Mouse (Mus musculus) mouse trophoblast stem cell (cell line): ENCODE results near the gene Prdm1.

Experiments
- in situ Hi-C, 2 experiments: fragments of 300-500 bp; cut with MseI, MboI; formaldehyde crosslinking; loops; 2 replicates in 1 of 2; 3 replicates in 1 of 2; pipeline ENCODE4 v1.15.1; 2025

Prdm1 gene

DNA sequence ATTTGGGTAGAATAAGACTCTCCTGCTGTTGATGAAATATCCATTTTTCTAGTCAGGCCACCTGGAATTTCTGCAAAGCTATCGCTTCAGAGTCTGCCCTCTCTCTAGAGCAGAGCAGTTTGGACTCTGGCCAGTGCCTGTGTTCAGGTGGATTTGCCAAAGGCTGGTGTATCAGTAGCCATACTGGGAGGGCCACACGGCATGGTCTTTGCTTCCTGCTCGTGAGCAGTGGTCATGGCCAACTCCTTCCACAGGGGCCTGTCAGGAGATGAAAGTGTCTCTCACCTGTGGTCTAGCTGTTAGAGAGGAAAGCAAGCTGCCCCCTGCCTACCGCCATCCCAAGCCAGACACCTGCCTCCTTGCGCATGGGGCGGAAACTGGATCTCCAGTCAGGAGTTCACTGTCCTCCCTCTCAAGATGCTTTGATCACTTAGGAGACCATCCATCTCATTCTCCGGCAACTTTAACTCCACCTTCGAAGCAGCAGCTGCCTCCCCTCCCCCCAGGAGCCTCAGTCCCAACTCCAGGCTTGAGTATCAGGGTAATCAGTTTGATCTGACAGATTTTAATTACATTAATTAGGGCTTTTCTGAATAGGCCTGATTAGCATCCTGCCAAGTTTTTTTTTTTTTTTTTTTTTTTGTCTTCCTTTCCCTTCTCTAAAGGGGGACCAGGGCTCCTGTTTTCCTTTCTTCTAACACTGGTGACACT is 35.3 kb downstream of the Prdm1 start:
- in situ Hi-C loops, result no loop called here

DNA sequence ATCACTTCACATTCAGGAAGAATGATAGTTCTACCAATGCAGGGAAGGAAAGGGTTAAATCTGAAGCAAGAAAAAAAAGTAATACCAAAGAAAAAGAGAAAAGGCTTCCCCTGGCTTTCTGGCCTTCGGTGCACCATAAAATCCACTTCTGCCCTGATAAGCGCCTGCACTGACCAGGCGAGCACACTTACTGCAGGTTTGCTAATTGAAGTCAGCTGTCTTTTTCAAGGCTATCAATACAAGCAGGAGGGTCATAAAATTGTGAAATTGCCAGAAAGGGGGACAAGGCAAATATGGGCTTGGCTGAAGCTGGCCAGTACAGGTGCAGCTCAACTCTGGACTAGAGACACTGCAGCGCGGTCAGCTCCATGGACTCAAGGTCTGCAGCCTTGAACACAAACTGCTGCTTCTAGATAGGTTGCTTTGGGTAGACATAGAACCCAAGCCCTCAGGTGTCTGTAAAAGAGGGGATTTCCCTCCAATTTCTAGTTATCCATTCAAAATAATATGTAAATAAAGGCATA is 37.3 kb downstream of the Prdm1 start:
- in situ Hi-C loops, result no loop called here

DNA sequence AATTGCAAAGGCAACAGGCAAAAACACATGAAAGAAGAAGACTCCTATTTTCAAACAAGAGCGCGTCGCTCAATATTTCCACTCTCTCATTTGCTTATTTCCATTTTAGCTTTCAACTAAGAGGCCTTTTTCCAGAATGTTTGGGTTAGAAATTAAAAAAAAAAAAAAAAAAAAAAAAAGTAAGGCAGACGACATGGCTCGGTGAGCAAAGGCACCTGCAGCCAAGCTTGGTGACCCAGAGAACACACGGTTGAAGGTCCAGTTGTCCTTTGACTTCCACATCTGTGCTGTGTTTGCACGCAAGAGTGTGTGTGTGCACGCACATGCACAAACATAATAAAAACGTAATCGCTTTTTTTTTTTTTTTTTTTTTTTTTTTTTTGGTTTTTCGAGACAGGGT is 41.2 kb downstream of the Prdm1 start:
- in situ Hi-C loops, result no loop called here

DNA sequence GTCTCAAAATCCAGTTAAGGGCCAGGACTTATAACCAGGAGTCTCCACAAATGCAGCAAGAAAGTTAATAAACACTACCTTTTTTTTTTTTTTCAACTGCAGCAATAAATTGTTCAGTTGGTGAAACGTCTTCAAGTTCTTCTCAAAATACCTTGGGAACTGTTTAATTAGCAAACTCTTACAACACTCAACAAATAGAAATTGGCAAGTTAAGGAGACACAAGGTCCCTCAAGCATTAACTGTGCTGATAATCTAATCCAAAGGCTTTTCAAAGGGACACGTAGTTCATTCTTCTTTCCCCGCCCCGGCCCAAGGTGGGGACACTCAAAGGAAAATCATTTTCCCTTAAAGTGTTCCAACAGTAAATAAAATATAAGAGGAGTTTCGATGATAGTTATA is 44.2 kb downstream of the Prdm1 start:
- in situ Hi-C loops, result no loop called here

DNA sequence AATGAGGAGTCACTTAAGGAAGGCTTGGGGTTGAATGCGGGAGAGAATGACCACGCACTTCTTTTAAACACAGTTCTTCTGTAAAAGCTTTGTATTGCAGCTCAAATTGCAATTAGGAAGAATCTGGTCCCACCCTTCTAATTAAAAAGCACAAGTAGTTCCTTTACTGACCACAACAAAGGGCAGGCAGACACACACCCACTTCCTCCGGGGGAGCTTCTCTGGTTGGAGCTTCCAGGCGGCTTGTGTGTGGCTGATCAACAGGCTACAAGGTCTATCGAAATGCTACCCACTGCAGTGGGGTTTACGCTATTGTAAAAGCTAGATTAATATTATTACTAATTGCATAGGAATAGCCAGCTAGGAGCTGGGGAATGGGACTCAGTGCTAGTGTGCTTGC is 45.2 kb downstream of the Prdm1 start:
- in situ Hi-C loops, result no loop called here

DNA sequence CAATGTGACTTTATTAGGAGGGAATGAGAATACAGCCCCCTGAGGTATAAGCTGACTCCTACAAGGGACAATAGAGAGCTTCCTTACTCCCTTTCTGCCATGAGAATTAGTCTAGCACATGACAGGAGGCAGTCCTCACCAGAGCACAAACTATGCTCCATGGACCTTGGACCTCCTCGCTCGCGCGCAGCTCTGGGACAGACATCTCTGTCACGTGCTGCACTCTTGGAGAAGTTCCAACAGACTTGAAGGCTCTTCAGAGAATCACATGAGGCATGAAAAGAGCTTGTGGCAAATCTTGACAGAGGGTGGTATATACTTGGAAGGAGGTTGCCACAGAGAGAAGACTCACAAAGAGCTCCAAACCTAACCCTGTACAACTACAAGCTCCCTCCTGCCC is 46.9 kb downstream of the Prdm1 start:
- in situ Hi-C loops, result no loop called here

DNA sequence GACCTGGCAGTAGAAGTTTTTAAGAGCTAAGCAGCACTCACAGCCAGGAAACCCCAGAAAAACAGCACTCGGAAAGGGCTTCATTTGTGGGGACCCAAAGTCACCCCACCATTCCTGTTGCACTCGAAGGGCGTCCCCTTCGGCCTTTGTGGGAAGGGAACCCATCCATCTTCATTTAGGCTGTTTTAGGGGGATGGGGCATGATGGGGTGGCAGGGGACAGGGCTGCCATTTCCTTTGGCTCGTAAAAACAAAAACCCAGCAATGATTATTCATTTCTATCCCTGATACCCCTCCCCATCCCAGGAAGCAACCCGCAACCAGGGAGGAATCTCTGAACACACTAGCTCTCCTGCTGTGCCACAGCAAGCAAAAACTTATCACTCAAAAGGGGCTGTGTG is 49.0 kb downstream of the Prdm1 start:
- in situ Hi-C loops, result no loop called here

DNA sequence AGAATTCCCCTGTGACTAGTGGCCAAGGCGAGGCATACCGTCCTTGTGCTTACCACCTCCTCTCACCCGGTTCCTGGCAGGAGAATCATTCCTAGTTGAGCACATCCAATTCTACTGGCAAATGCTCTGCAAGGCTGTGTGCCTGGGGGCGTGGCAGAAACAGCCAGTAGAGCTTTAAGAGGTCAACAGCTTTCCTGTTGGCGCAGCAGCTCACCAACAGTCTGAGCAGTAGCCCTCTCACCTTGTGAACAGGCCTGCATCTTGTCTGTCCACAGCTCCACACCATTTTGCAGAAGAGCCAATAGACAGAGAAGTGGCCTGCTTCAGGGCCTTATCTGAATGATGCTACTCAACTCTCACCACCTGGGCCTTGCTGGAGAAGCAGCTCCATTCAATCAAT is 50.2 kb downstream of the Prdm1 start:
- in situ Hi-C loops, result no loop called here

DNA sequence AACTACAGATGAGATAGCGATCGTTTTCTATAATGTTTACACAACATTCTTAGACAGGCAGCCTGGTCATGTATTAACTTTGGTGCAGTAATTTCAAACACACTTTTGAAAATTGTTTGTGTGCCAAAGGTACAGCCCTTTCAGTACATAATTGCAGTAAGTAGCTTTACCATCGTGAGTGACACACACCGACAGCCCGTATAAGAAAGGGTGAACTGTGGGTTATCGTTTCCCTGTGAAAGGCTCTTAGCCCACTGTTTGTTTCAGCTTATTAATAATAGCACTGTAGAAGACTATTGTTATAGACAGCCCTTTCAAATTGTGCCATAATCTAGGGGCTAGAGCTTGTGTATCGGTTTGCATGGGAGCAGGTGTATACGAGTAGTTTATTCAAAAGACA is 51.1 kb downstream of the Prdm1 start:
- in situ Hi-C loops, result no loop called here

DNA sequence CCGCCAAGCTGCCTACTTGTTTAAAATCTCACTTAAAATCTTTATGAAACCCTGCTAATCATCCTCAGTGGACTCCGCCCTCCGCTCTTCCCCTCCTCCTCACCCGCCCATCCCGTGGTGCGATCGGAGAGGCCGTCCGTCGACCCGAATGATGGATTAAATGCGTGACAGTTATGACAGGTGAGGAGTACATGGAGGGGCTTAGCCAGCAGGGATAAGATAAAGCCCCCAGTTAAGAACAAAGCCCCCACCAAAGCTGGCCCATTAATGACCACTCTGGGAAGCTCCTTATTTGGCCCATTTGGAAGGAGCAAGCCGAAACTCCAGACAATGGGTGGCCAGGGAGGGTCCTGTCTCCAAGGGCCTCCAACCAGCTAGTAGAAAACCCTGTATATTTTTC is 51.8 kb downstream of the Prdm1 start:
- in situ Hi-C loops, result no loop called here

DNA sequence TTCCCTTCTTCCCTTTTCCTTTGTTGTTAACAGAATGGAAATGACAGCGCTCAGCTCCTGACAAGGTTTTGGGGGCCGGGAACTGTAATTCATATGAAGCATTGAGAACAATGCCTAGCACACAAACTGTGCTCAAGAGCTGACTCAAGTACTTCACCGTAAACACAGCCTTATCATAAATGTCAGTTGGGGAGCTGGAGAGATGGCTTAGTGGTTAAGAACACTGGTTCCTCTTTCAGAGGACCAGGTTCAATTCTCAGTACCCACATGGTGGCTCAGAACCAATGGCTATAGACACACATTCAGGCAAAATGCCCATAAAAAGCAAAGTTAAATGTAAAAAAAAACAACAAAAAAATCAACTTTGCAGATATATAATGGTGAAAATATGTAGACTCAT is 52.9 kb downstream of the Prdm1 start:
- in situ Hi-C loops, result no loop called here

DNA sequence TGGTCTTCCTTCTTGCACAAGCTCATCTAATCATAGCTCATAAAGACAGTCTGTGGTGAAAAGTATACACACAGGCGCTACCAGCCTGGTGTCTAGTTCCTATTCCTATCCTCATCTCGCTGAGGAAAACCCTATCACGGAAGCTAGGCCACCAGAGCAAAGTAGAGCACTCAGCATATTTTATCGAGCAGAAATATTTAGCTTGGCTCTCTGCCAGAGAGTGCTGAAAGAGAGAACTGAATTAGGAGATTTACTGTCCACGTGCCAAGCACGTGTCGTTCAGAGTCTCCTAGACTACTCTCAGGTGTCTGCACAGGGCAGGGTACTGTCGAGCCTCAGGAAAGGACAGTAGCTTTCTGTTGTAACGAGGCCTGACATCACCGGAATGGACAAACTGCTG is 54.0 kb downstream of the Prdm1 start:
- in situ Hi-C loops, result loop anchor here (25.0 kb wide), 2 partner anchors 288 to 563 kb away; no protein-coding TSS in a partner anchor

DNA sequence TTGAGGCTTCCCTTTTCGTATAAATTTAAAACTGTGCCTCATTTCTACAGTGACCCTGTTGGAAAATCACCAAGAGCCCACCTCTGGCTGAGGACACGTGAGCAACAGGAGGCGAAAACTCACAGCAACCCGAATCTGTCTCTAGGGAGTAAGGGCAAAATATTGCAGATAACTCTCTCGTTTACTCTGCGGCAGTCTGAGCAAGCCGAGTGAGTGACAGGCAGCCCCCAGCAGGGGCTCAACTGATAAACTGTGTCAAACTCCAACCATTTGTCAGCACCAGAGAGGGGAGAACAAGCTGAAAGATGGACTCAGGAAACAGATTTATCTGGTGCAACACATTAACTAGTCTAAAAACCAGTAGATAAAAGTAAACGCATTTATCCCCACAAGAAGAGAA is 62.7 kb downstream of the Prdm1 start:
- in situ Hi-C loops, result loop anchor here (10.0 to 25.0 kb wide), 3 partner anchors 297 to 572 kb away; no protein-coding TSS in a partner anchor

DNA sequence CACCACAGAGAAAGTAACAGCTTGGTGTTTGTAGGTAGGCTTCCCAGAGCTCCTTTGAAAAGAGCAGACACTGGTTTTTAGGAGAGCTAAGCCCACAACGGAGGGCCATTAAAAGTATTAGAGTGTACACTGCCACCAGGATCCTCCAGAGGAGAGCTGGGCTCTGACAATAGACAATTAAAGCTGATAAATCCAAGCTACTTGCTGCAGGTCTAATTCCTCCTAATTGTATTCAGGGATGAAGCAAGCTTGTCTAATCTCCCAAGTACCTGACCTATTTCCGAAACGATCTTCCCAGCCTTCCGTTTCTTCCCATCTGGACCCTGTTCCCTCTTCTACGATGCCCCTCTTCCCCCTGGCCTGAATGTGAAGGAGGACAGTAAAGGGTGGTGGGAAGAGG is 63.7 kb downstream of the Prdm1 start:
- in situ Hi-C loops, result loop anchor here (10.0 to 25.0 kb wide), 3 partner anchors 298 to 573 kb away; no protein-coding TSS in a partner anchor

DNA sequence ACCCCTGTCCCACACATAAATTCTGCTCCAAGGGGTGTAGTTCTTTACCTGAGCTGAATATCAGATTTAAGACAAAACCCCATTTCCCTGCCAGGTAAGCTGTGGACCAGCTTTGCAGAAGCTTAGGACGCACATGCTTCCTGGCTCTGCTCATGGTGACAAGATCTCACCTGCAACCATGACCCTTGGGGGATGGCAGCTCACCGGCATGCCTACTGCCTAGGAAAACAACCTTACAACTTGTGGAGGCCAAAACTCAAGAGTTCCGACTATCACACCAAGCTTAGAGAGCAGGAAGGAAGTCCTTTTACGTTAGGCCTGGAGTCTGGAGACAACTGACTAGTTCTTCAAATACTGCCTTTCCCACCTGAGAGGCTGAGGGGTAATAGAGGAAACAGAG is 64.4 kb downstream of the Prdm1 start:
- in situ Hi-C loops, result loop anchor here (10.0 to 25.0 kb wide), 3 partner anchors 298 to 573 kb away; no protein-coding TSS in a partner anchor

DNA sequence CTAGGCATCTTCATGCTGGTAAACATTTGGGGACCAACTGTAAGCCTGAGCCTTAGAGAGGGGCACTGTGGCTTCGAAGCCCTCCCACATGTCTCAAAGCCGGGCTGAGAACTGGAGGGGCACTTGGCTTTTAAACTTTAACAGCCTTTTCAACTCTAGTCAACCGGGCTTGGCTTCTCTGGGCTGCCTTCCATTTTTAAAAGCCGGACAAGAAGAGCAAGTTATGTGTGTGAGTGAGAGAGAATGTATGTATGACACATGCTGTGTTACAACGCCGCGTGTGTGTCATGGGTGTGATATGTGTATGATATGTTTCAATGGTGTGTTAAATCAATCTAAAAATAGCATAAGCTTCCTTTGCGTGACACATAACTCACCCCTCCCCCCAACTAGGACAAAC is 66.0 kb downstream of the Prdm1 start:
- in situ Hi-C loops, result loop anchor here (10.0 to 25.0 kb wide), 3 partner anchors 300 to 575 kb away; no protein-coding TSS in a partner anchor

DNA sequence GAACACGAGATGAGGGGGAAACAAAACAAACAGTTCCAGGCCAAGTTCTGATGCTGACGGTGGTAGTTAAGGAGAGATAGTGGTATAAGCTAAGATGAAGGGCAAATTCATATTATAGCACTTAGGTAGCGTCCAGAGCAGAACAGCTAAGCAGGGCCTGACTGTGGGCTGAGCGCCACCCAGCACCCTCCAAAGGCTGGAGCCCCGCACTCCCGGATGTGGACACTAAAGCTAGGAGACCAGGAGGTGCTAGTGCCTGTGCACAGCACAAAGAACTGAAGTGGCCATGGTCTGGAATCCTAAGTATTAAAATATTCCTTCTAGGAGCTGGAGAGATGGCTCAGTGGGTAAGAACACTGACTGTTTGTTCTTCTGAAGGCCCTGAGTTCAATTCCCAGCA is 67.2 kb downstream of the Prdm1 start:
- in situ Hi-C loops, result loop anchor here (10.0 to 25.0 kb wide), 3 partner anchors 301 to 576 kb away; no protein-coding TSS in a partner anchor

DNA sequence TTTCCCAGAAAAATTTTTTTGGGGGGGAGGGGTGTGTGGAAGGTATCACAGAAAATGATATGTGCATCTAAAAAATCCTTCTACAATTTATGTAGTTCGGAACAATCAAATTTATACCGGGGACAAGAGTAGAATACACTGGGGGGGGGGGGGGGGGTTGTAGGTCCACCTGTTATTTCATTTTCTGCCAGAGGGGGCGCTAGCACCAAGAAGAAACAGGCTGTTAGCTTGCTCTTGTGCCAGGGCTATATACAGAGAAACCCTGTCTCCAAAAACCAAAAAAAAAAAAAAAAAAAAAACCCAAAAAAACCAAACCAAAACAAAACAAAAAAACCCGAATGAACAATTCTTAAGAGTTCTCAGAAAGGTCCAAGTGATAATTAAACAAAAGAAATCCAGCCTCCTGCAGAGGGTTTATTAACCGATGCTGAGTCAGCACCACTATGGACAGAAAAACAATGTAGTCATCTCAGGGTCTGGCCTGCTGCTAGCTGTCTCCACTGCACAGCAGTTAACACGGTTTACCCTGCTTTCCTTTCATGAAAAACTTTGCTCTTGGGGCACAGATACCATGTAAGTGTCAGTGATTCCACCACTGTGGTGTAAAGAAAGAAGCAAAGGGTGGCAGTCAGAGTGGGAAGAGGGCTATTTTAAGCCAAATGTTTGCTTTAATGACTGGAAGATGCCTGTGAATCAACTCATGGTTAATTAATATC is 68.0 kb downstream of the Prdm1 start:
- in situ Hi-C loops, result loop anchor here (10.0 to 25.0 kb wide), 3 partner anchors 302 to 577 kb away; no protein-coding TSS in a partner anchor

DNA sequence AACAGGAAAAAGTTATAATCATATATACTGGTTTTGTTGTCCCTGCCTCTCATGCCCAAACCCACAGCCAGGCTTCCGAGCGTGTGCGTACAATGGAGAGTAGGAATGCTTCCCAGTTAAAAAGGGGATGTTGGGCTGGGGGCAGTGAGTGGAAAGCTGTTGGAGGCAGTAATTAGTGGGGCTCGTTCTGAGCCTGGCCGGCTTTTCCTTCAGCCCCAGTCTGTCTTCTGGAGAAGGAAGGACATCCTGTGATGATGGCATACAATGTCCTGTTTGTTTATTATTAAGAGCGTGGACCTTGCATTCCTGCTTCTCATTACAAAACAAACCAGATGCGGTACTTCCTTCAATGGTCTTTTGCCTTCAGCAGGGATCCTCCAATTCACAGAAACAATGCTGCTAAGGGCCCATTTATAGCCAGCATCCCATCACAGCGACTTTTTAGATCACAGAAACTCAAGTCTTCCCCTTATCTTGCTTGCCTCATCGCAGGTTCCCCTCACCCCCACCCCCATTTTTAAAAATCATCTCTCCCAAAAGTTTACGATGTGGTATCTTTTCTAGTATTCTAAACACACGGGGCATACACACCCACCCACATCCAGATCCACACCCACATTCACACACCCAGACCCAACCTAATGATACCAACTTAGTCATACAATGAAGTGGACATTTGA is 68.8 kb downstream of the Prdm1 start:
- in situ Hi-C loops, result loop anchor here (10.0 to 25.0 kb wide), 3 partner anchors 135 to 578 kb away; no protein-coding TSS in a partner anchor

DNA sequence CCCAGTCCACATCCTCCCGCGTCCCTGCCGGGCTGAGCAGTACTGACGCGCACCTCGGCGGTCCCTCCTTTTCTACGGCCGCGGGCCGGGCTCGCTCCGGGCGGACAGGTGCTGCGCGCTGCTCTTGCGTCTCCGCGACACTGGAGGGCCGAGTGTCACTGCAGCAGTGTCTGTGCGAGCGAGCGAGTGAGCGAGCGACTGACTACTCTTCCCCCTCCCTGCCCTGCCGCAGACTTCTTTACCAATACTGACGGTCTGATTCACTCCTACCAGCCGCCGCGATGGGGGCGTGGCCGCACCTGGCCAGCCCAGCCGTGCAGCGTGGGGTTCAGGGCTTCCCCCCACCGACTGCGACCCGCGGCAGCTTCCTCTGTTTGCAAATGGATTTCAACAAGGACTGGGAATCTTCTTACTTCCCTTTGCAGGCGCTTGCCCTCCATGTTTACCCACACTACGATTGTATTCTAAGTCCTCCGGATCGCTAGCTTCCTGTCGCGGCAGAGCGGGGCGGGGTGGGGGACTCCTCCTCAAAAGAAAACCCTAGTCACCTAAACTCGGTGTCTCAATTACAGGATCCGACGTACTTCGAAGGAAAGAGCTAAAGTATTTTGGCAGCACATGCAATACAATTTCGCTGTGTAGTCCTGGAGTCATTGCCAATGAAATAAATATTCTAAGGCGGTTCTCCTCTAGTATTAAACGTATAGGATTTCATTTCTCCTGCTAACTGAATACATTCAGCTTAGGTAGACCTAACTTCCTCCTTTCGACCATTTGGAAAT is 69.6 kb downstream of the Prdm1 start:
- in situ Hi-C loops, result loop anchor here (10.0 to 25.0 kb wide), 3 partner anchors 134 to 579 kb away; no protein-coding TSS in a partner anchor
